Mouse (Mus musculus) spleen, adult 2 months (tissue): ENCODE data around the gene Sycp2l. TPM values are rescaled to one million over a fixed set of nuclear protein-coding genes. Genes with fewer than 3 reads are reported as not detected.

Experiments
- DNase-seq, 2 experiments: peaks; one replicate each; pipeline versions ENCODE4 v3.0.0 to v3.0.0-alpha.2; 2012 to 2021; ENCODE audit warnings: low spot score in 2 of 2, low read depth in 1 of 2
- H3K27ac ChIP-seq: fragments of 200-500 bp; 2 replicates; pipeline ENCODE4 v1.5.1; 2012; ENCODE audit warnings: low read length, inconsistent platforms; ENCODE audit not compliant: insufficient read depth
- H3K27me3 ChIP-seq: fragments of 200-500 bp; 2 replicates; pipeline ENCODE4 v1.6.1; 2012; ENCODE audit warnings: mild to moderate bottlenecking, moderate library complexity, low read length, inconsistent platforms; ENCODE audit not compliant: control insufficient read depth, insufficient read depth
- H3K36me3 ChIP-seq: fragments of 200-500 bp; 2 replicates; pipeline ENCODE4 v1.6.1; 2012; ENCODE audit warnings: mild to moderate bottlenecking, low read length, inconsistent platforms; ENCODE audit not compliant: control insufficient read depth, insufficient read depth
- H3K4me1 ChIP-seq: fragments of 200-500 bp; 2 replicates; pipeline ENCODE4 v1.6.1; 2011; ENCODE audit warnings: inconsistent platforms; ENCODE audit not compliant: control insufficient read depth, insufficient read depth, insufficient read length
- H3K4me3 ChIP-seq: fragments of 200-500 bp; 2 replicates; pipeline ENCODE4 v1.5.1; 2011; ENCODE audit warnings: mild to moderate bottlenecking, inconsistent platforms; ENCODE audit not compliant: insufficient read depth, insufficient read length; ENCODE audit errors: extremely low read depth
- CTCF ChIP-seq: fragments of 200-500 bp; IDR thresholded peaks from 2 replicates; pipeline ENCODE4 v1.5.1; 2011; ENCODE audit warnings: mild to moderate bottlenecking, inconsistent platforms; ENCODE audit not compliant: insufficient read depth, insufficient read length, insufficient replicate concordance; ENCODE audit errors: extremely low read depth
- POLR2A ChIP-seq: fragments of 200-500 bp; IDR thresholded peaks from 2 replicates; pipeline ENCODE4 v1.6.1; 2011; ENCODE audit warnings: low read depth, low read length, inconsistent platforms
- WGBS: fragments of 180-500 bp; shearing (Covaris S2); methylation state at CpG from one replicate; pipeline ENCODE4 v1.1.7; 2018; 5-methylcytosine and 5-hydroxymethylcytosine counted together
- polyA plus RNA-seq: library from polyadenylated mRNA; depleted of rRNA; stranded (reverse); fragments of >200 nt; gene quantifications from 2 replicates; pipeline ENCODE4 v1.2.3, GENCODE M21; 2012

Sycp2l gene
- polyA plus RNA-seq, 1 experiment: not detected

DNA sequence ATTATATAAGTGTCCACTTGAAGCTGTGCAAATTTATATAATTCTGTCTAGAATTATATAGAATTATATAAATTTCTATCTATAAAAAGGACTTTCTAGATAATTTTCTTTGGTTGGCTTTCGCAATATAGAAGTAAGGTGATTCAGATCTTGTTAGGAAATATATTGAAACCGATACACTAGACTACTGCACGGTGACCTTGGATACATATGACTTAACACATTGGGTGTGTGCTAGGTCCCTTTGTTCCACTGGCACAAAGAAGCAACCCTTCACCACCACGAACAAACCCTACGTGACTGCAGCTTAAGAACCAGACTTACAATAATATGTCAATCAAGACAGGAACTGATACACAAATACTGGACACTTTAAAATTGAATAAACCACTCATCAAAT, 34.2 kb upstream of the Sycp2l start:
- no peak overlapping the region for H3K27ac ChIP-seq
- 58% methylated on average over 5 of the region's 5 CpGs for WGBS
- peaks cover 8% of the 10 kb centered on the region for H3K27me3 ChIP-seq
- H3K36me3 ChIP-seq: no peaks in the 10 kb centered on the region
- DNase-seq: no peak
- peaks cover 3% of the 10 kb centered on the region for H3K4me1 ChIP-seq
- no peak overlapping the region for H3K4me3 ChIP-seq
- TF ChIP-seq CTCF (no peak), POLR2A (no peak)

GRCm38 (mm10) chr13:41080700-41081099, 33.4 kb upstream of the Sycp2l start:
- TF ChIP-seq POLR2A: no peak
- TF ChIP-seq CTCF: no peak
- H3K27ac ChIP-seq: no peak overlapping the region
- DNase-seq: no peak
- H3K36me3 ChIP-seq: no peaks in the 10 kb centered on the region
- H3K4me1 ChIP-seq: peaks cover 3% of the 10 kb centered on the region
- 88% methylated on average over 6 of the region's 6 CpGs for WGBS
- H3K4me3 ChIP-seq: no peak overlapping the region
- peaks cover 8% of the 10 kb centered on the region for H3K27me3 ChIP-seq

- Histone ChIP-seq H3K27me3 (peaks cover under 1% of the 10 kb centered on the region), H3K4me1 (peaks cover 1% of the 10 kb centered on the region), H3K27ac (no peak overlapping the region), H3K36me3 (no peaks in the 10 kb centered on the region), H3K4me3 (no peak overlapping the region)
- TF ChIP-seq POLR2A: no peak
- no peak for TF ChIP-seq CTCF
- 20% methylated on average over 3 of the region's 3 CpGs for WGBS
- no peak for DNase-seq
Observed at GRCm38 (mm10) chr13:41084521-41084920, 29.6 kb upstream of the Sycp2l start.

DNA sequence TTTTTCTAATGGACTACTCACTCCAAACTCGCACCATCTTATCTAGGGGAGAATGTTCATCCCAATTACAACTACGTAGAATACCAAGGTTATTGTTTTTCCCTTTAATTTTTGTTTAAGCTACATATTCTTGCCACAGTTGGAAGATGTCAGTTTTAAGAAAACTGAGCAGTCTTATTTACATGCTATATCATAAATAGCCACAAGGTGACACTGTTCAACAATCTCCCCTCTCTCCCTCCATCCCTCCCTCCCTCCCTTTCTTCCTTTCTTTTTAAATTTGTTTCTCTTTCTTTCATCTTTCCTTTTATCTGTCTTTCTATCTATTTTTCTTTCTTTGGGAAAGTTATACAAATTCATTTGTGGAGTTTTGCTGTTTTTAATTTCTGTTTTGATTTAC, 29.0 kb upstream of the Sycp2l start:
- Histone ChIP-seq H3K4me3 (no peak overlapping the region), H3K4me1 (no peaks in the 10 kb centered on the region), H3K27me3 (no peaks in the 10 kb centered on the region), H3K27ac (no peak overlapping the region), H3K36me3 (no peaks in the 10 kb centered on the region)
- no peak for TF ChIP-seq CTCF
- TF ChIP-seq POLR2A: no peak
- 46% methylated on average over 2 of the region's 2 CpGs for WGBS
- DNase-seq: no peak

GRCm38 (mm10) chr13:41088746-41089145, 25.4 kb upstream of the Sycp2l start:
- TF ChIP-seq CTCF: no peak
- no peak overlapping the region for H3K4me3 ChIP-seq

GRCm38 (mm10) chr13:41091271-41091670, 22.8 kb upstream of the Sycp2l start:
- H3K27me3 ChIP-seq: 0 out of 2 replicates have a peak, but pooled peaks cover 4% of the 10 kb centered on the region
- no peak for TF ChIP-seq CTCF
- TF ChIP-seq POLR2A: no peak
- H3K36me3 ChIP-seq: no peaks in the 10 kb centered on the region
- WGBS: 59% methylated on average over 10 of the region's 10 CpGs
- H3K4me3 ChIP-seq: no peak overlapping the region
- no peak overlapping the region for H3K27ac ChIP-seq
- H3K4me1 ChIP-seq: no peaks in the 10 kb centered on the region
- no peak for DNase-seq

More at GRCm38 (mm10) chr13:41088746-41089145, 25.4 kb upstream of the Sycp2l start:
- H3K4me1 ChIP-seq: no peaks in the 10 kb centered on the region
- 0 out of 2 replicates have a peak, but pooled peaks cover 4% of the 10 kb centered on the region for H3K27me3 ChIP-seq
- DNase-seq: no peak
- no peaks in the 10 kb centered on the region for H3K36me3 ChIP-seq
- H3K27ac ChIP-seq: no peak overlapping the region

GRCm38 (mm10) chr13:41094160-41094559, 19.9 kb upstream of the Sycp2l start:
- Histone ChIP-seq H3K4me3 (no peak overlapping the region), H3K36me3 (no peaks in the 10 kb centered on the region), H3K4me1 (no peaks in the 10 kb centered on the region; the same call in 1 of the 2 replicates), H3K27me3 (0 out of 2 replicates have a peak, but pooled peaks cover 4% of the 10 kb centered on the region), H3K27ac (no peak overlapping the region)
- 88% methylated on average over 10 of the region's 10 CpGs for WGBS
- DNase-seq: no peak
- TF ChIP-seq CTCF (no peak), POLR2A (no peak)
